Mouse (Mus musculus) neural tube, embryonic 12.5 days (tissue): ENCODE measurements around the gene Cym. TPM values are rescaled to one million over a fixed set of nuclear protein-coding genes. Genes with fewer than 3 reads are reported as not detected.

Experiments
- ATAC-seq: fragments of 200-750 bp; cut with Nextera tagmentation; 2 replicates; pipeline ENCODE4 v1.8.0; 2017; ENCODE audit warnings: low read depth, mild to moderate bottlenecking, moderate TSS enrichment, moderate library complexity; ENCODE audit not compliant: low FRiP score
- H3K27ac ChIP-seq: fragments of 300-500 bp; sonication (generic); 2 replicates; pipeline ENCODE4 v1.5.1; 2016
- H3K27me3 ChIP-seq: fragments of 300-500 bp; sonication (generic); replicated peaks from 2 replicates; pipeline ENCODE4 v1.6.1; 2016; ENCODE audit warnings: mild to moderate bottlenecking
- H3K36me3 ChIP-seq: fragments of 300-500 bp; sonication (generic); 2 replicates; pipeline ENCODE4 v1.6.1; 2016; ENCODE audit warnings: mild to moderate bottlenecking
- H3K4me1 ChIP-seq: fragments of 300-500 bp; sonication (generic); 2 replicates; pipeline ENCODE4 v1.6.1; 2016
- H3K4me2 ChIP-seq: fragments of 300-500 bp; sonication (generic); replicated peaks from 2 replicates; pipeline ENCODE4 v1.6.1; 2016; ENCODE audit warnings: mild to moderate bottlenecking
- H3K4me3 ChIP-seq: fragments of 300-500 bp; sonication (generic); 2 replicates; pipeline ENCODE4 v1.5.1; 2016
- H3K9ac ChIP-seq: fragments of 300-500 bp; sonication (generic); 2 replicates; pipeline ENCODE4 v1.6.1; 2016; ENCODE audit warnings: mild to moderate bottlenecking
- H3K9me3 ChIP-seq: fragments of 300-500 bp; sonication (generic); 2 replicates; pipeline ENCODE4 v1.6.1; 2016; ENCODE audit warnings: mild to moderate bottlenecking
- WGBS: fragments of 180-500 bp; shearing (Covaris S2); methylation state at CpG from one replicate; pipeline ENCODE4 v1.1.7; 2016; 5-methylcytosine and 5-hydroxymethylcytosine counted together
- polyA plus RNA-seq: library from polyadenylated mRNA; unstranded; fragments of >200 nt; fragmentation: Nextera tagmentation; extraction: Ambion mirVana; gene quantifications from 2 replicates; pipeline ENCODE4 v1.2.1, GENCODE M21; 2016

The Cym gene
- polyA plus RNA-seq, 1 experiment from 2014 or later: not detected

DNA sequence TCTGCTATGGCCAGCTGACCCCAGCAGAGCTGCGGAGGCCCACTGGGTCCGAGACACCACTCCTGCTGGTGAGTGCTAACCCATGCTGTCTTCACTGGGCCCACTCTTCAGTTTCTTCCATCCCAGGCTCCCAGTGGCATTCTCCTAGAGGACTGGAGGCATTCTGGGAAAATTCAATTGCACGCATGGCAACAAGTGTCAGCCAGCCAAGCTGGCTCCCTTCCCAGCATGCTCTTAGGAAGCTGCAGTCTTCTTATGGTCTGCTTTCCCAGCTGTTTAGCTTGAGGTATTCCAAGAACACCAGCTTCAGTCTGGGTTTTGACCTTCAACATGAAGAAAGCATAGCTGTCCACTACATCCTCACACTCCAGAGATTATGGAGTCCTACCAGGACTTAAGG, 38.4 kb downstream of the Cym start:
- 84% methylated on average over 3 of the region's 3 CpGs for WGBS

DNA sequence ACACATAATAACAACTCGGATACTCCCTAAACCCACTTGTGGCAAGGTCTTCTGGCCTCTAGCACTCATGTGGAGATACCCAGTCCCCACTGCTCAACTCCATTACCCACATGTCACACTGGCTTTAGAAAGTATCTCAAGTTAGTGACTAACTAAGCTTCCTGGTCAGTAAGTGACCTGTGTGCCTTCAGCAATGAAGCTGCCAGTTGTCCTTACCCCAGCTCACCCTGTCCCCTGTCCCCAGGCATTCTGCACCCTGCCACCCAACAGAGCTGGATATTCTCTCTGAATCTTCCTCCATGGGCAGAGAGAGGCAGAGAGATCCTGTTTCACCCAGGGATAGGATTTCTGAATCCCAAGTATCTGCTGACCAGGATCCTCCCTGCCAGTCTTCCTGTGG, 38.8 kb downstream of the Cym start, which contains the start of gene Kcna10:
TSS of gene Kcna10 (plus strand) at position 301 of the 400 bp plus-strand sequence.
- no peak within 1 kb of the TSS for H3K27ac ChIP-seq
- no peaks in the 10 kb centered on the region for H3K27me3 ChIP-seq
- no peaks in the 10 kb centered on the region for H3K36me3 ChIP-seq
- no peaks in the 10 kb centered on the region for H3K9me3 ChIP-seq
- 89% methylated on average over 1 of the region's 1 CpGs for WGBS
- H3K4me1 ChIP-seq: no peaks in the 10 kb centered on the region
- no peak within 1 kb of the TSS for H3K9ac ChIP-seq
- H3K4me3 ChIP-seq: no peak within 1 kb of the TSS
- H3K4me2 ChIP-seq: no peak within 1 kb of the TSS
- ATAC-seq: no peak

More for the DNA sequence above, 38.4 kb downstream of the Cym start:
- no peaks in the 10 kb centered on the region for H3K4me1 ChIP-seq
- no peak overlapping the region for H3K4me2 ChIP-seq
- H3K4me3 ChIP-seq: no peak overlapping the region
- H3K9ac ChIP-seq: no peak overlapping the region
- no peaks in the 10 kb centered on the region for H3K27me3 ChIP-seq
- H3K9me3 ChIP-seq: no peaks in the 10 kb centered on the region
- ATAC-seq: no peak
- no peak overlapping the region for H3K27ac ChIP-seq
- no peaks in the 10 kb centered on the region for H3K36me3 ChIP-seq

DNA sequence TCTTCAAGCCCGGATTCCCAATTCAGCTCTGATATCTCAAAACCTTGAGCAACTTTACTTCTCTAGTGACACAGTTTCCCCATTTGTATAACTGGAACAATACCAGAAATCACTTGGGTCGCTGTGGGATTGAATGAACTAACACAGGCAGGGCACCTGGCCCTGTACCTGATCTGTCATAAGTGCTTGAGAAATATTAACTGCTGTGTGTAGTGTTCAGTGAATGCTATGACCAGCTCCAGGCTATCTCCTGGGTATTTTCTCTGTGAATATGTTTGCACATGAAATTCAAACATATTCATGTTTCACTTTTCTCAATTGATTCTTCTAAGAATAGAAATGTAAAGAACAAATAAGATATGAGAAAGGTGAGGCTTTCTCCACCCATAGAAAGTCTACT, 40.7 kb downstream of the Cym start:
- H3K9me3 ChIP-seq: no peaks in the 10 kb centered on the region
- ATAC-seq: no peak
- H3K27ac ChIP-seq: no peak overlapping the region

DNA sequence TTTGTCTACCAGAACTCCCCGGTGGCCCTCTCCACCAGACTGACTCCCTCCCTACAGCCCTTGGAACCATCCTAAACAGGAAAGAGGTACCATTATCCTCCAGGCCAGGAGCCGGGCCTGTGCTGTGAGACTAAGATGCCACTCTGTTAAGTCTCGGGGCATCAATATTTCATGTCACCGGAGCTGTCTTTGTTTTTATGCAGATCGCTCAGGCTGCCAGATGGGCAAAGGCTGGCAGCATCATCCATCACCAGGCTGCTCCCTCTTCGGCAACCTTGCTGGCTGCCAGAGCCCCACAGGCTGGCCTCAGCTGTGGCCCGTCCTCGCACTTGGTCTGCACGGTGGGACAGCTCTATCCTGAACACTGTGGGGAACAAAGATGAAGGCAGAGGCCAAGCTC, 45.0 kb downstream of the Cym start:
- Histone ChIP-seq H3K36me3 (no peaks in the 10 kb centered on the region), H3K4me1 (peaks cover 2% of the 10 kb centered on the region; the same call in 1 of the 2 replicates), H3K27me3 (no peaks in the 10 kb centered on the region), H3K9me3 (no peaks in the 10 kb centered on the region), H3K4me2 (no peak overlapping the region), H3K4me3 (no peak overlapping the region), H3K9ac (no peak overlapping the region), H3K27ac (no peak overlapping the region)
- 21% methylated on average over 9 of the region's 9 CpGs for WGBS
- peak; percentile 94 for ATAC-seq

More for the DNA sequence above, 40.7 kb downstream of the Cym start:
- no peak overlapping the region for H3K9ac ChIP-seq
- 74% methylated on average over 2 of the region's 2 CpGs for WGBS
- H3K4me2 ChIP-seq: no peak overlapping the region
- H3K4me3 ChIP-seq: no peak overlapping the region
- peaks cover 2% of the 10 kb centered on the region; the same call in 1 of the 2 replicates for H3K4me1 ChIP-seq
- H3K36me3 ChIP-seq: no peaks in the 10 kb centered on the region
- no peaks in the 10 kb centered on the region for H3K27me3 ChIP-seq

DNA sequence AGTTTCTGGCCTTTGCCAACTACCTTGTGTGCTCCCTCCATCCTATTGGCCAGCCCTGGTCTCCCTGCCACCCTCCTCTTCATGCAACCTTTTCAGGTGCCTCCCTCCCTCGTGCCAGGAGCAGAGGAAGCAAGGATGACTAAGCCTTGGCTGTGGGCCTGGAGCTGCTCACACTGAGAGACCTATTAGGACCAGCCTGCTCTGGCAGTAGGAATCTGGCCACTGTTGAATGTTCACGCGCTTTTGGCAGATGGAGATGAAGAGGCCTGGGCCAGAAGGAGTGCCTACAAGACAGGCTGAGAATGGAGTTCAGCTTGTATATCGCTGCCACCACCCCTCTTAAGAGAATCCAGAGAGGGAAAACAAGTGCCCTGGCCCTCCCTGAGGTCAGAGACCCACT, 46.0 kb downstream of the Cym start:
- no peaks in the 10 kb centered on the region for H3K9me3 ChIP-seq
- H3K27ac ChIP-seq: no peak overlapping the region
- H3K36me3 ChIP-seq: no peaks in the 10 kb centered on the region
- peaks cover 2% of the 10 kb centered on the region; the same call in 1 of the 2 replicates for H3K4me1 ChIP-seq
- no peaks in the 10 kb centered on the region for H3K27me3 ChIP-seq
- no peak overlapping the region for H3K4me3 ChIP-seq
- WGBS: 81% methylated on average over 4 of the region's 4 CpGs
- no peak overlapping the region for H3K9ac ChIP-seq
- no peak overlapping the region for H3K4me2 ChIP-seq
- ATAC-seq: no peak

DNA sequence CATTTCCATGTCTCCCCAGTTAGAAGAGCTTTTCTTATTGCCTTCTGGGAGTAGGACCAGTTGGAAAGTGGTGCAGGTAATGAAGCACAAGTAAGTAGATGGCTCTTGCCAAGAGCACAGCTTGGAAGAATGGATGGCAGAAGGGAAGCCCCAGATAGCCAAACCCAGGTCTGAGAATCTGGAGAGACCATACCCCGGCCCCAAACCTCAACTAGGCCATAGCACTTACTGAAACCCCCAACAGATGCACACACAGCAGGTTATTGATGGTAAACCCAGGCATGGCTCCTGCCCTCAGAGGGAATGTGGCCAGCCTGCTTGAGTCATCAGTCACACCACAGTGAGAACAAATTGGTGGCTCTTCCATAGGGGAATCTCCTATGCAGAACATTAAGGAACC, 49.0 kb downstream of the Cym start:
- no peak overlapping the region for H3K4me2 ChIP-seq
- no peaks in the 10 kb centered on the region for H3K9me3 ChIP-seq
- no peak for ATAC-seq
- no peaks in the 10 kb centered on the region for H3K27me3 ChIP-seq
- no peaks in the 10 kb centered on the region for H3K36me3 ChIP-seq
- no peak overlapping the region for H3K4me3 ChIP-seq
- WGBS: 80% methylated on average over 1 of the region's 1 CpGs
- no peak overlapping the region for H3K27ac ChIP-seq
- peaks cover 2% of the 10 kb centered on the region; the same call in 1 of the 2 replicates for H3K4me1 ChIP-seq
- H3K9ac ChIP-seq: no peak overlapping the region

DNA sequence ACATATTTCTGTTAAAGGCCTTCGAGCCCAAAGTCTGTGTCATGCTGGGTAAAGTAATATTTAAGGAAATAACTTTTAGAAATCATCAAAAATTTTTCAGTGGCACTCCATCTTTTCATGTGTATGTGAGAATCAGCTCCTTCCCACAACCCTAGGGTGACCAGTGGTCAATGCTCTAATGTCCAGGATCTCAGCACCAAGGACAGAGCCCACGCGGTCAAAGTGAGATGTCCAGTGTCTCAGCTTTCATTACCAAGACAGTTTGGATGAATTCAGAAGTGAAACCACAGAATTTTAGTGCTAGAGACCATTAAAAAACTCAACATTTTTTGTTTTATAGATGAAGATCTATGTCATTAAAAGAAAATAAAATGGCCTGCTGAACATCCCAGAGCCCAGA, 49.6 kb downstream of the Cym start:
- H3K36me3 ChIP-seq: no peaks in the 10 kb centered on the region
- no peaks in the 10 kb centered on the region for H3K9me3 ChIP-seq
- ATAC-seq: no peak
- no peaks in the 10 kb centered on the region for H3K27me3 ChIP-seq
- peaks cover 2% of the 10 kb centered on the region; the same call in 1 of the 2 replicates for H3K4me1 ChIP-seq
- H3K4me2 ChIP-seq: no peak overlapping the region
- no peak overlapping the region for H3K27ac ChIP-seq
- 82% methylated on average over 3 of the region's 3 CpGs for WGBS
- no peak overlapping the region for H3K9ac ChIP-seq
- no peak overlapping the region for H3K4me3 ChIP-seq

DNA sequence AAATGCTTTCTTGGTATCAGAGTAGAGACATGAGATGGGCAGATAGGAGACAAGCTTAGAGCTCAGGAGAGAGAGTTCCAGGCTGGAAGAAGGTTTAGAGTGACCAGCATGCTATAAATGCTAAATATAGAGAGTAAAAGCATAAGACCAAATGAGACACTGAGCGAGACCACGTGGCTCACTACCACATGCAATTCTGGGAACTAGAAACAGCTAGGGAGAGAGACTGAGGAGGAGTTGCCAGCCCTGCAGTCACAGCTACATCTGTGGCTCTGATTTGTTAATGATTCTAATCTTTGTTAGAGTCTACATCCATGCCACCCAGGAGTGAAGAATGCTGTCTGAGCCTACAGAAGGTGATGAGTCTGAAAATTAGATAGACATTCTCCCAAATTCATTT, 52.0 kb downstream of the Cym start:
- Histone ChIP-seq H3K27ac (no peak overlapping the region), H3K9ac (no peak overlapping the region), H3K4me1 (no peaks in the 10 kb centered on the region), H3K36me3 (no peaks in the 10 kb centered on the region), H3K4me2 (no peak overlapping the region), H3K9me3 (no peaks in the 10 kb centered on the region), H3K4me3 (no peak overlapping the region), H3K27me3 (no peaks in the 10 kb centered on the region)
- WGBS: 77% methylated on average over 2 of the region's 2 CpGs
- ATAC-seq: no peak

DNA sequence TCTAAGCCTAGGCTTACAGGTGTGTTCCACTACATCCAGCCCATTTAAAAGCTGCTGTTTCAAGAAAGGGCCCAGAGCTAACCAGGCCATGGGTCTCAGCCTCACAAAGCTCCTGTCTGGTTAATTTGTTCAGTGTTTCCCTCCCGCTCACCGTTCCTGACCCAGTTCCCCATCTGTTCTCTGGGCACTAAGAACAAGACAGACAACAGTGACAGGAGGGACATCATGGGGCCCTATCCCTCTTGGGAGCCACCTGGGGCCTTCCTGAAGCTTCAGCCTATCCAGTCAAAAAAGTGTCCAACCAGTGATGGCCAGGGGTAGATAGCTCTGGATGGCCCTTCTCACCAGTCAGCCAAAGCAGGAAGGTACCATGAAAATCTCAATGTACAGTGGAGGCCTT, 58.8 kb downstream of the Cym start:
- H3K9me3 ChIP-seq: no peaks in the 10 kb centered on the region
- no peaks in the 10 kb centered on the region for H3K27me3 ChIP-seq
- H3K27ac ChIP-seq: no peak overlapping the region
- no peak for ATAC-seq
- peaks cover 6% of the 10 kb centered on the region for H3K4me1 ChIP-seq
- H3K4me2 ChIP-seq: no peak overlapping the region
- no peak overlapping the region for H3K4me3 ChIP-seq
- 93% methylated on average over 2 of the region's 2 CpGs for WGBS
- H3K36me3 ChIP-seq: no peaks in the 10 kb centered on the region
- no peak overlapping the region for H3K9ac ChIP-seq

Other genes with a start within 250 kb of the Cym start
- gene Kcna3, start 185.6 kb downstream of the Cym start, polyA plus RNA-seq: 4.0 and 4.6 TPM in 2 replicates
- 0.37 and 0.55 TPM in 2 replicates for gene Kcna2, start 120.6 kb downstream of the Cym start, polyA plus RNA-seq
- gene Kcna10, start 38.7 kb downstream of the Cym start, polyA plus RNA-seq: not detected in 2 replicates
- not detected in 2 replicates for gene A630076J17Rik, start 8.9 kb upstream of the Cym start, polyA plus RNA-seq
- gene Prok1, start 18.0 kb upstream of the Cym start, polyA plus RNA-seq: not detected in 2 replicates
- gene Lamtor5, start 57.1 kb upstream of the Cym start, polyA plus RNA-seq: 182 and 190 TPM in 2 replicates
- 2.1 and 2.6 TPM in 2 replicates for gene Slc16a4, start 69.5 kb upstream of the Cym start, polyA plus RNA-seq
- 10.3 and 14.1 TPM in 2 replicates for gene Rbm15, start 111.9 kb upstream of the Cym start, polyA plus RNA-seq
- 0.45 and 0.71 TPM in 2 replicates for gene Kcnc4, start 237.8 kb upstream of the Cym start, polyA plus RNA-seq